In the genomic region with DNA sequence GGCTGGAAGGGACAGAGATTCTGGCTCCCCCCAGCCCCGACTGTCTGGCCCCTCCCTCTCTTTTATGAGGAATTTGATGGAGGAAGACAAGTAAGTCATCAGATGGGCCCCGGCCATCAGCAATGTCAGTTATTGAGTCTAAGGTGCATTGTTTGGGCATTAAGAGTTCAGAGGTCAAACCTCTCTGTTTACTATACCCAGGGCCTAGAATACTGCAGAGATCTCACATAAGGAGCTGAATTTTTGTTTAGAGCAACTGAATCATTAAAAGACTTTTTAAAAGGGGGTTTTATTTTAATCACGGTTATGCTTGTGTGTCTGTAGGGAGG, we compare ENCODE assay signal across 20 mouse cellular contexts.
A peak's percentile ranks its signal among the peaks of the same experiment; 100 is the strongest.
DNase-seq lines count a peak whose midpoint lies in the region; ATAC-seq lines count a peak whose summit lies in the region.
"Had no signal": no experiment of that assay in that cellular context is flagged by ENCODE, and none has a peak within 500 bp of the region (broad histone marks: within the 10 kb centered on the region; RNA-seq: fewer than 3 reads in every experiment).

No protein-coding gene starts in this region.

- H3K36me3 ChIP-seq in forebrain, embryonic 12.5 days (replicated peaks): no peaks in the 10 kb centered on the region
- H3K36me3 ChIP-seq in forebrain, embryonic 16.5 days (ENCODE audit: control insufficient read depth, insufficient read depth): no peaks in the 10 kb centered on the region
- no peaks in the 10 kb centered on the region for H3K36me3 ChIP-seq in midbrain, embryonic 11.5 days (ENCODE audit: control insufficient read depth, insufficient read depth, low read length)
- H3K36me3 ChIP-seq in midbrain, embryonic 16.5 days (ENCODE audit: control insufficient read depth, insufficient read depth, low read length): no peaks in the 10 kb centered on the region
- no peaks in the 10 kb centered on the region for H3K36me3 ChIP-seq in embryonic facial prominence, embryonic 11.5 days (replicated peaks; ENCODE audit: control insufficient read depth, insufficient read depth, low read depth, low read length)
- H3K36me3 ChIP-seq in limb, embryonic 10.5 days: no peaks in the 10 kb centered on the region
- H3K36me3 ChIP-seq: liver, embryonic 15.5 days; lung, embryonic 15.5 days; stomach, embryonic 15.5 days had no signal

- peak; percentile 73 for ATAC-seq in forebrain, embryonic 12.5 days (ENCODE audit: low FRiP score)
- no peak for ATAC-seq in forebrain, embryonic 16.5 days
- ATAC-seq in midbrain, embryonic 11.5 days (ENCODE audit: low FRiP score): peak; percentile 79
- ATAC-seq in midbrain, embryonic 16.5 days: no peak
- ATAC-seq in embryonic facial prominence, embryonic 11.5 days (replicated peaks; ENCODE audit: insufficient number of reproducible peaks, low FRiP score, low TSS enrichment, low read depth): peak; percentile 39; the same call in 1 of the 2 replicates

- H3K9ac ChIP-seq in forebrain, embryonic 12.5 days: no peak overlapping the region
- no peak overlapping the region for H3K9ac ChIP-seq in forebrain, embryonic 16.5 days (replicated peaks; ENCODE audit: low read depth, low read length)
- no peak overlapping the region for H3K9ac ChIP-seq in midbrain, embryonic 11.5 days (ENCODE audit: low read length)
- H3K9ac ChIP-seq in midbrain, embryonic 16.5 days (ENCODE audit: low read depth, low read length): no peak overlapping the region
- no peak overlapping the region for H3K9ac ChIP-seq in embryonic facial prominence, embryonic 11.5 days (replicated peaks; ENCODE audit: low read length)
- H3K9ac ChIP-seq: liver, embryonic 15.5 days; lung, embryonic 15.5 days; stomach, embryonic 15.5 days had no signal

- peak overlapping the region; percentile 22; the same call in 1 of the 2 replicates for H3K4me2 ChIP-seq in forebrain, embryonic 12.5 days
- H3K4me2 ChIP-seq in forebrain, embryonic 16.5 days (ENCODE audit: low read length): no peak overlapping the region
- no peak overlapping the region; the same call in 1 of the 2 replicates for H3K4me2 ChIP-seq in midbrain, embryonic 11.5 days
- no peak overlapping the region for H3K4me2 ChIP-seq in midbrain, embryonic 16.5 days (ENCODE audit: low read length)
- H3K4me2 ChIP-seq in embryonic facial prominence, embryonic 11.5 days (ENCODE audit: low read depth, low read length): no peak overlapping the region
- H3K4me2 ChIP-seq: liver, embryonic 15.5 days; lung, embryonic 15.5 days; stomach, embryonic 15.5 days had no signal

- no peak overlapping the region for H3K4me3 ChIP-seq in forebrain, embryonic 12.5 days (replicated peaks)
- no peak overlapping the region for H3K4me3 ChIP-seq in forebrain, embryonic 16.5 days (replicated peaks; ENCODE audit: low read length)
- no peak overlapping the region for H3K4me3 ChIP-seq in midbrain, embryonic 11.5 days (ENCODE audit: low read depth, low read length)
- H3K4me3 ChIP-seq in midbrain, embryonic 16.5 days (ENCODE audit: low read depth, low read length): no peak overlapping the region
- no peak overlapping the region for H3K4me3 ChIP-seq in embryonic facial prominence, embryonic 11.5 days (ENCODE audit: low read depth, low read length)
- H3K4me3 ChIP-seq in limb, embryonic 10.5 days: no peak overlapping the region
- H3K4me3 ChIP-seq: liver, embryonic 15.5 days; lung, embryonic 15.5 days; megakaryocyte, embryonic 14.5 days; stomach, embryonic 15.5 days had no signal

- no peaks in the 10 kb centered on the region for H3K9me3 ChIP-seq in forebrain, embryonic 12.5 days
- no peaks in the 10 kb centered on the region for H3K9me3 ChIP-seq in forebrain, embryonic 16.5 days (ENCODE audit: control insufficient read depth, low read length)
- H3K9me3 ChIP-seq in midbrain, embryonic 11.5 days (ENCODE audit: control insufficient read depth, low read length): no peaks in the 10 kb centered on the region
- no peaks in the 10 kb centered on the region for H3K9me3 ChIP-seq in midbrain, embryonic 16.5 days (replicated peaks; ENCODE audit: control insufficient read depth, low read length, poor library complexity, severe bottlenecking)
- no peaks in the 10 kb centered on the region for H3K9me3 ChIP-seq in embryonic facial prominence, embryonic 11.5 days (replicated peaks; ENCODE audit: control insufficient read depth, low read length)
- no peaks in the 10 kb centered on the region for H3K9me3 ChIP-seq in limb, embryonic 10.5 days (replicated peaks)
- H3K9me3 ChIP-seq: liver, embryonic 15.5 days; lung, embryonic 15.5 days; megakaryocyte, embryonic 14.5 days; stomach, embryonic 15.5 days had no signal

- peak overlapping the region; percentile 47; the same call in 1 of the 2 replicates for H3K27ac ChIP-seq in forebrain, embryonic 12.5 days
- H3K27ac ChIP-seq in forebrain, embryonic 16.5 days (ENCODE audit: low read length): no peak overlapping the region
- peak overlapping the region; percentile 27; the same call in 1 of the 2 replicates for H3K27ac ChIP-seq in midbrain, embryonic 11.5 days (ENCODE audit: low read depth, low read length)
- no peak overlapping the region for H3K27ac ChIP-seq in midbrain, embryonic 16.5 days (ENCODE audit: low read length)
- no peak overlapping the region for H3K27ac ChIP-seq in embryonic facial prominence, embryonic 11.5 days (replicated peaks; ENCODE audit: low read depth, low read length)
- peak overlapping the region; percentile 39; the same call in 1 of the 2 replicates for H3K27ac ChIP-seq in limb, embryonic 10.5 days
- H3K27ac ChIP-seq: kidney, postnatal 0 days; liver, embryonic 15.5 days; lung, embryonic 15.5 days; stomach, embryonic 15.5 days had no signal

- DNase-seq in midbrain, embryonic 11.5 days (ENCODE audit: low spot score, missing footprints): no peak
- DNase-seq in embryonic facial prominence, embryonic 11.5 days (ENCODE audit: low spot score): no peak
- no peak for DNase-seq in limb, embryonic 10.5 days (ENCODE audit: low spot score)
- no peak for DNase-seq in urinary bladder, postnatal 14 days (ENCODE audit: low spot score)
- DNase-seq: adrenal gland, postnatal 25 days; cerebellum, adult 8-10 months; cerebellum, postnatal 36 days; gastrocnemius, postnatal 36 days; kidney, adult 2 months; left cerebral cortex, postnatal 4 days; liver; lung, postnatal 36 days had no signal

- 5% methylated on average over 3 of the region's 3 CpGs for WGBS in forebrain, embryonic 12.5 days
- 5% methylated on average over 3 of the region's 3 CpGs for WGBS in forebrain, embryonic 16.5 days
- WGBS in midbrain, embryonic 11.5 days: 10% methylated on average over 3 of the region's 3 CpGs
- 7% methylated on average over 3 of the region's 3 CpGs for WGBS in midbrain, embryonic 16.5 days
- 29% methylated on average over 3 of the region's 3 CpGs for WGBS in embryonic facial prominence, embryonic 11.5 days
- 46% methylated on average over 3 of the region's 3 CpGs for WGBS in limb, embryonic 10.5 days

- H3K4me1 ChIP-seq in forebrain, embryonic 12.5 days: peaks cover 22% of the 10 kb centered on the region
- peaks cover 8% of the 10 kb centered on the region; the same call in 1 of the 2 replicates for H3K4me1 ChIP-seq in forebrain, embryonic 16.5 days (replicated peaks; ENCODE audit: control insufficient read depth, insufficient read depth, low read length)
- H3K4me1 ChIP-seq in midbrain, embryonic 11.5 days (ENCODE audit: control insufficient read depth, insufficient read depth, low read length): peaks cover 17% of the 10 kb centered on the region
- H3K4me1 ChIP-seq in midbrain, embryonic 16.5 days (ENCODE audit: control insufficient read depth, insufficient read depth, low read length): no peaks in the 10 kb centered on the region
- H3K4me1 ChIP-seq in embryonic facial prominence, embryonic 11.5 days (ENCODE audit: control insufficient read depth, insufficient read depth, low read length): no peaks in the 10 kb centered on the region
- H3K4me1 ChIP-seq in limb, embryonic 10.5 days: peaks cover 10% of the 10 kb centered on the region
- H3K4me1 ChIP-seq: liver, embryonic 15.5 days; lung, embryonic 15.5 days; stomach, embryonic 15.5 days had no signal

- no peaks in the 10 kb centered on the region; the same call in 1 of the 2 replicates for H3K27me3 ChIP-seq in forebrain, embryonic 12.5 days
- no peaks in the 10 kb centered on the region for H3K27me3 ChIP-seq in forebrain, embryonic 16.5 days (replicated peaks; ENCODE audit: control insufficient read depth, insufficient read depth, low read length)
- H3K27me3 ChIP-seq in midbrain, embryonic 11.5 days (ENCODE audit: control insufficient read depth, insufficient read depth, low read length): 0 out of 2 replicates have a peak, but pooled peaks cover 2% of the 10 kb centered on the region
- H3K27me3 ChIP-seq in midbrain, embryonic 16.5 days (ENCODE audit: control insufficient read depth, insufficient read depth, low read depth, low read length): no peaks in the 10 kb centered on the region
- no peaks in the 10 kb centered on the region for H3K27me3 ChIP-seq in embryonic facial prominence, embryonic 11.5 days (ENCODE audit: control insufficient read depth, insufficient read depth, low read length)
- no peaks in the 10 kb centered on the region for H3K27me3 ChIP-seq in limb, embryonic 10.5 days (ENCODE audit: low read depth, poor library complexity, severe bottlenecking)
- H3K27me3 ChIP-seq: liver, embryonic 15.5 days; lung, embryonic 15.5 days; megakaryocyte, embryonic 14.5 days; stomach, embryonic 15.5 days had no signal

Comparison
In these comparisons a context has a peak if more than half of its experiments do, and no peak if none do; other contexts are left out.
1. ATAC-seq: peak in forebrain, embryonic 12.5 days (single experiment), midbrain, embryonic 11.5 days (single experiment) and embryonic facial prominence, embryonic 11.5 days (single experiment); none in forebrain, embryonic 16.5 days (single experiment) and midbrain, embryonic 16.5 days (single experiment).
2. H3K27ac ChIP-seq: peak in forebrain, embryonic 12.5 days (single experiment), midbrain, embryonic 11.5 days (single experiment) and limb, embryonic 10.5 days (single experiment); none in forebrain, embryonic 16.5 days (single experiment), midbrain, embryonic 16.5 days (single experiment) and embryonic facial prominence, embryonic 11.5 days (single experiment).